Mouse (Mus musculus) liver, adult (tissue): Measurements from ENCODE around the gene Ppp1r16b.

Experiments used
- GATA4 ChIP-seq: IDR thresholded peaks from 2 replicates; pipeline ENCODE4 v1.6.1; 2014; ENCODE audit warnings: mild to moderate bottlenecking, low read length; ENCODE audit not compliant: insufficient replicate concordance

Gene Ppp1r16b

DNA sequence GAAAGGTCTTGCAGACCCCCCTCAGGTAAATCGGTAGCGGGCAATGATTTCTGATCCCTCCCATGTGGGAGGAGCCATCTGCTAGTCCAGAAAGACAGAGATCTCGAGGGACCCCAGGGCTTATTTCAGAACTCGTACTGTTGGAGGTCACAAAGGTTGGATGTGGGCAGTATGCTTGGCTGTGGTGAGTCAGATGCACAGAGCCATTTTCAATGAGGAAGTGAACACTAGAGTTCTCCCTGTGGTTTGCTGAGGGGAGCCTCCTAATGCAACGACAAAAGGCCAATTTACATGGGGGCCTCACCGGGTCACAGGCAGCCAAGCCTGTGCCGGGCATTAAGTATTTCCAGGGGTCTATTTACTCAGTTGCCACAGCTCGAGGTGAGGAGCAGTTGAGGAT is 12.7 kb downstream of the Ppp1r16b start:
- no peak for TF ChIP-seq GATA4

- no peak for TF ChIP-seq GATA4
These were observed 13.9 kb downstream of the Ppp1r16b start for GRCm38 (mm10) chr2:158679091-158679490.

DNA sequence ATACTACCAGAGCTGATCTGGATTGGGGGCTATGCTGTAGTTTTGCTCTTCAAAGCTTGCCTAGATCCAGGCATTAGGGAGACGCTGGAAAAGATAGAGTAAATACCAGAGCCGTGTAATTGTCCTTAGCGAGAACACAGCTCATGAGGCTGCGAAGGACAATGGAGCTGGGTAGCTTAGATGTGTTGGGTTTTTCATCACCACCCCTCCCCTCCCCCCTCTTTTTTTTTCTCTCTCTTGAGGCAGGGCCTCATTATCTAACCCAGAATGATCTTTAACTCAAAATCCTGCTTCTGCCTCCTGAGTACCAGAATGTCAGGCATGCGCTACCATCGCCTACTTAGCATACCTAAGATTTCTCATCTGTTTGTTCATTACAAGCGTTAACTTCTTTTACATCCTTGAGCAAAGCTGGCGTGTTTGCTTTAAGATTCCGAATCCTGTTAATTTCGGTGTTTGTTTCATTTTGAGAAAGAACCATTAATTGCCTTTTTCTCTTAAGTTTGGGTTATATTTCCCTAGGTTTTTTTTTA is 15.2 kb downstream of the Ppp1r16b start:
- no peak for TF ChIP-seq GATA4

GRCm38 (mm10) chr2:158681714-158682113 is 16.5 kb downstream of the Ppp1r16b start:
- TF ChIP-seq GATA4, result no peak

DNA sequence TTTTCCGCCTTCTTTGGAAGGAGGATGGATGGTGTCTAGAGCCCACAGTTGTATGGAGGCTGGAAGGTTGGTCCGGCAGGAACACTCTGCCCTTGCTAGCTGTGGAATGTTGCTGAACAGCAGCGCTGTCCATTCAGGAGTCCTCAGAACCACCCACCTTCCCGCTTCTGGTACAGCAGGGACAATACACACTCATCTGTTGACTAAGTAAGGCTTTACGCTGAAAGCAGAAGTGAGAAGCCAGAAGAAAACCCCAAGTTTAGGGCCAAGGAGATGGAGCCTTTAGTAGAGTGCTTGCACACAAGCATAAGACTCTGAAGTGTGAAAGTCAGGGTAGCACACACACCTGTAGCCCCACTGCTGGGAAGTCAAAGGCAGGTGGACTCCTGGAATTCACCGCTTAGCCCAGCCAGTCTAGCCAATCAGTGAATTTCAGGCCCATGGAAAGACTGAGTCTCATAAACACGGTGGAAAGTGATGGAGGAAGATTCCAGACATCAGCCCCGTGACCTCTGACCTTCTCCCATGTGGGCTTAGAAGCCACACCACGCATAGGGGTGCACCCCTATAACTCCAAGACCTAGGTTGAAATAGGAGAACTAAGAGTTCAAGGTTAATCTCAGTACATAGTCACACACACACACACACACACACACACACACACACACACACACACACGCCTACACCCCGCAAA is 17.3 kb downstream of the Ppp1r16b start:
- TF ChIP-seq GATA4, result no peak

DNA sequence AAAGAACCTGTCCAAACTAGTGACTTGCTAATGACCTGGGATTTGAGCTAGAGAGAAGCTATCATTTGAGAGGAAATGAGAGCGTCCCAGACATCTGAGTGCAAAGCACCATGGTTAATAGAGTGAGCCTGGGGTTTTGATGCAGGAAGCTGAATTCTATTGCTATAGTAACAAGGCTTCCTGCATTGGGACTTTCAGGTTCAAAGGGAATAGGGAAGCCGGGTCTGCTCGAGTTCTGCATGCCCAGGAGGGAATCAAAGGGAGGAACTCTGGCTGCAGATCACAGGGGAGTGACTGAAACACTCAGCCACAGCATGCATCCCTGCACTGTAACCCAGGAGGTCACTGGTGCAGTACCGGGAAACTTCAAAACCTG is 17.8 kb downstream of the Ppp1r16b start:
- TF ChIP-seq GATA4, result no peak

GRCm38 (mm10) chr2:158684247-158684843 is 19.1 kb downstream of the Ppp1r16b start:
- no peak; the same call in 1 of the 2 replicates for TF ChIP-seq GATA4

- no peak for TF ChIP-seq GATA4
These were observed 19.7 kb downstream of the Ppp1r16b start for GRCm38 (mm10) chr2:158684910-158685309.

GRCm38 (mm10) chr2:158686394-158686793 is 21.2 kb downstream of the Ppp1r16b start:
- TF ChIP-seq GATA4, result no peak

DNA sequence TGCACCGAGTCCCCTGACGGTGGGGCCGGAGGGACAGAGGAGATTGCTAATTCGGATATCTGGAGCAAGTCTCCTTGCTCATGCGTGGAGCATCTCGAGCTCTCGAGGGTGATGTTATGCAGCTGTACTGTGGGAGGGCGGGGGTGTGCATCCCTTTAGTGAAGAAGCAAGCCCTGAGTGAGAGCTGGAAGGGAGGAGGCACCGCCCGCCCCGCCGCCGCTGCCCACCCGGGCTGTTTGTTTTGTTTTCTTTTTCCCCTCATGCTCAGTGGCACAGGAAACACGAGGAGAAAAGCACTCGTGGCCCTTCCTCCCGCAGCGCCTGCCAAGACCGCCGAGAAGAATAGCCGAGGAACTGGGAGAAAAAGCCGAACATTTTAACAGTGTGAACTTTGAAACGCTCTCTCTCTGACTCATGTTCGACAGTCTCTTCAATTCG is 22.6 kb downstream of the Ppp1r16b start:
- TF ChIP-seq GATA4, result no peak; the same call in 1 of the 2 replicates

- no peak for TF ChIP-seq GATA4
These were observed 23.9 kb downstream of the Ppp1r16b start for GRCm38 (mm10) chr2:158689060-158689459.

DNA sequence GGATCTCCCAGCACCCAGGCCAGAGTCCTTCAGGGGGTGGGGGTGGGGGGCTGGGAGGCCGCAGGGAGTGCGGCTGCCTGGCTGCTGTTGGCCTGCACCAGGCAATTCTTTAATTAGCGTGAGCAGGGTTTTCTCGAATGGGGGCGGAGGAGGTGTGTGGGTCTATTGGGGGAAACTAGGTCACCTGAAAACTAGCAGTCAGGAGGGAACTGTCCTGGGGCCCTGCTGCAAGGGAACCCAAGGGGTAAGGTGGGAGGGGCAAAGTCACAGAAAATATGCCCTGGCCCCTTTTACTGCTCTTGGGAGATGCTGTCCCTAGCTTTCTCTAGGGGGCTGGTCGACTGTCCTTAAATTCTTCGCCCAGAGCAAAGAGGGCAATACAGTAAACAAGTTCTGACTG is 24.4 kb downstream of the Ppp1r16b start:
- TF ChIP-seq GATA4, result no peak

DNA sequence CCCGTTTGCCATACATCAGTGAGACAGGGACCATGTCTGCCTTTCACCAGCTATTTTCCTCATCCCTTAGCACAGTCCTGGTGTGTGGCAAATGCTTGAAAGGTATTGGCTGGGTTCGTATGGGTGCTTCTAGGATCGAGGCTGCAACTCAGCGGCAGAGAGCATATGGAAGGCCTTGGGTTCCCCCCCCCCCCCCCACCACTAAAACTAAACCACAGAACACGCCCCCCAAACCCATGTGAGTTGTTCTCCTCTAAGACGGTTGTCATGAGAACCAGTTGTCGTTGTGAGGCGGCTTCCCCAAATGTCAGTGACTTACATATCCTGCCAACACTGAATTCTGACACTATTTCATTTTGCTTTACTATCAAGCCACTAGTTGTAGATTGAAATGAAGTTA is 24.9 kb downstream of the Ppp1r16b start:
- TF ChIP-seq GATA4, result no peak

DNA sequence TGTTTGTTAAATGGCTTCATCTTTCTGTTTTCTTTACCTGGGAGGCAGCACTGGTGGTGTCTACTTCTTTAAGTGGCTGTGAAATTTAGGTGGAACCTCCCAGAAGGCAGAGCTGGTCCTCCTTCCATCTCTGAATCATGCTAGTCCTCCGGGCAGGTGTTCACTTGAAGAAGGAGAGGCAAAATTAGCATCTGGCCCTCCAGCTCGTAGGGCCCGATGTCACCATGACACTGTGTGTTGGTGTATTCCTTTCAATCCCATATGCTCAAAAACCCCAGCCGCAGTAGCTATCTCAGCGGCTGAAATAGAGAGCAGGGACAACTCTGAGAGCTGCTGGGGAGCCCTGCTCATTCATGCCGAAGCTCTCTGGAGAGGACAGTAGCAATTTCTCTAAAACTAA is 27.0 kb downstream of the Ppp1r16b start:
- TF ChIP-seq GATA4, result no peak

DNA sequence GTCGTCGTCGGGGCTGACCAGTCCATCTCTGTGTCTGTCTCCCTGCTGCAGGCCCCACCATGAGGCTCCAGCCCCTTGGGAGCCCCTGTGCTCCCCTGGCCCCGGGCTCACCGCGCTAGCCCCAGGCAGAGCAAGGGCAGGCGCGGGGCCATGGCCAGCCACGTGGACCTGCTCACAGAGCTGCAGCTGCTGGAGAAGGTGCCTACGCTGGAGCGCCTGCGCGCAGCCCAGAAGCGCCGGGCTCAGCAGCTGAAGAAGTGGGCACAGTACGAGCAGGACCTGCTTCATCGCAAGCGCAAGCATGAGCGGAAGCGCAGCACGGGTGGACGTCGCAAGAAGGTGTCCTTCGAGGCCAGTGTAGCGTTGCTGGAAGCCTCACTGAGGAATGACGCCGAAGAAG is 30.6 kb downstream of the Ppp1r16b start:
- no peak for TF ChIP-seq GATA4

DNA sequence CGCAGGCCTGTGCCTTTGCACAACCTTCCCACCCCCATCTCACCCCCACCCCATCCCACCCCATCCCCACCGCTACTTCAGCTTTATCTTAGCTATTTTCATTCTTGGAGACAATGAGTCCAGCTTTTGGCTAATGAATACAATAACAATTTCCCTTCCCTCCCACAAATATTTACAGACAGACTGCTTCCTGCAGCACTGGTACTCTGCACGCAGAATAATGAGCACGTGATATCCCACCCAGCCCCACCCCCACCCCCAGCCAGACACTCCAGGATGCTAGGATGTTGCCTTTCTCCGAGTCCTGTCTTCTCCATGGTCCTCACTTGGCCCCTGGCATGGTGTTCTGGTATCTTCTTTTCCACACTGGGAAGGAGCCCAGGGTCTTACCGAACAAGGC is 31.3 kb downstream of the Ppp1r16b start:
- no peak for TF ChIP-seq GATA4

- no peak for TF ChIP-seq GATA4
These were observed 34.7 kb downstream of the Ppp1r16b start for GRCm38 (mm10) chr2:158699908-158700307.
